Mouse (Mus musculus) right cerebral cortex, postnatal 14 days (tissue): ENCODE measurements around the gene Map3k12.

ENCODE experiments used
- DNase-seq: peaks from one replicate; pipeline ENCODE4 v3.0.0; 2022

The Map3k12 gene

GRCm38 (mm10) chr15:102519211-102520141 lies 2.6 kb upstream of the Map3k12 start:
- no peak for DNase-seq

GRCm38 (mm10) chr15:102518859-102519201 lies 2.0 kb upstream of the Map3k12 start:
- DNase-seq, result no peak

DNA sequence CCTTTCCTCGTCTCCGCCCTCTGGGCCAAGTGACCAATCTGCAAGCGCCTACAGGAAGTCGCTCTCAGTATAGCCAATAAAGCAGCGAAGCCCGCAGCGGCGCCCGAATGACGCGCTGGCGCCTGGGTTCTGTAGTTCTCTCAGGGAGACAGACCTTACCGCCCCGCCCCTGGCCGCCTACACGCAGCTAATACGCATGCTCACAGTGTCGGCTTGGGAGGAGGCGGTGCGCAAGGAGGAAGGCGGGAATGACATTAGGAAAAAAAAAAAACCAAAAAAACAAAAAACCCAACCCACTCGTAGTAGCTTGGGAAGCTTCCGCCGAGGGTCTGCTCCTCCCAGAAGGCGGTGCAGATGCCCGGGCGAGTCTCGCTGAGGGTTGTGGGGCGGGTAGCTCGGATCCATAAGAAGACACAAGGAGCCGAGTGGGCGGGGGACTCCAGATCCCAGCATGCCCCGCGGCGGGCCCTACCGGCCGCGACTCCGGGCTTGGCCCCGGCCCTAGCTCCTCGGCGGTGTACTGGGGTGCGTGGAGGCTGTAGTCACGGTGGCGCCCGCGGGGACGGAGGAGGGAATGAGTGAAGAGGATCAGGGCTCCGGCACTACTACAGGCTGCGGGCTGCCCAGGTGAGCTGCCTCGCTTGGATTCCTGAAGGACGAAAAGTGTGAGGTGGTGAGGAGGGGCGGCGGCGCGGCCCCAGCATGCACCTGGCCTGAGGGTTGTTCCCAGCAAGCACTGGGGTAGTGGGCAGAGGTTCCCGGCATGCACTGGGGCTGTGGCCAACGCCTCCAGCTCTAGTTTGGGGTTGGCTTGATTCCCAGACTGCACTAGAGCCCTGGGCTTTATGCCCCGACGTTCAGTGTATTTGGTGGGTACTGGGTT lies 1.4 kb upstream of the Map3k12 start, which contains the start of gene Tarbp2:
Gene Tarbp2 (plus strand): TSS at position 217 of the 883 bp plus-strand sequence.
- peak; percentile 99 for DNase-seq

DNA sequence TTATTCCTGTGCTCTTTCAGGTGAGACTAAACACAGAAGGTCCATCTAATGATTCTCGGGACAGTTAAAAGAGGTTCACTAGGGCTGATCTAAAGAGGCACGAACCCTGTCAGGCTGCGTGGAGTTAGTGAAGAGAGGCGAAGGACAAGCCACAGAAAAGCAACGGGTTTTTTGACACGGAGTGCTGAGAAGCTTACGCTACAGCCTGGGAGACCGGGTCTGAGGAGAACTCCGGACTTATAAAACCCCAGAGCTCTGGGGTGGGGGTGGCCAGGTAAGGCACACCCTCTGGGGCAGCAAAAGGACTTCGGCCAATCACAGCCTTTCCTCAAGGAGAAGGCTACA lies 739 bp upstream of the Map3k12 start:
- DNase-seq, result no peak

DNA sequence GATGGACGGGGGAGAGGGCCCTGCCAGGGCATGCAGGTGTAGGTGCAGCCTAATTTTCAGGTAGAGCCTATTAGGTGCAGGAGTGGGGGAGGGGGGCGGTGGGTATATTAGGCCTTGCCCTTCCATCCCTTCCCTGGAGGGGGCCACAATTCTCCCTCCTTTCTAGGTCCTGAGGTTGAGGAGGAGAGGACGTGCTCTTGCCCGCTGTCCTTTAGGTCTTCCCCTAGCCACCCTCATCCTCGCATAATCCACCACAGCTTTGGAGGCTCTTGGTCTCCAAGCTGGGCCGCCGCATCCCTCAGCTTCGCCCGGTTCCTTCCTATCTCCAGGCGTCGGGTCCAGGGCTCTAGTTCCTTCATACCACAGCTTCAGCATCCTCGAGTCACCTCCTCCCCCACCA lies 571 bp downstream of the Map3k12 start:
- no peak for DNase-seq

- DNase-seq, result no peak
Observed at GRCm38 (mm10) chr15:102515791-102516190, 1.1 kb downstream of the Map3k12 start.

DNA sequence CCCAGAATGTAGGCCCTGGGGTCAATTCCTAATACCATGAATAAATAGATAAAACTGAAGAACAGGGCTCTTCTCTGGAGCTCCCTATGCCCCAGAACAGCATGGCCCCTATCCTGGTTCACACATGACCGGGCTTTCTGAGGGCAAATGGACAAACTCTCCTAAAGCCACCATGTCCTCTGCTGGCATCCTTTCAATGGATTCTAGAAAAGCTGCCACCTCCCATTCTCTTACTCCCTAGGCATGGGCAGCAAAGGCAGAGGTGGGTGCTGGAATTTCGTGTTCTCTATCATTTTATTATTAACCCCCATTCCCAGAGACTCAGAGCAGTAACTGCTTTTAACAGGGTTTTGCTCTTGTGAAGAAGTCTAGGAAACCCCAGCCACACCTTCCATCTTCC lies 1.6 kb downstream of the Map3k12 start:
- DNase-seq, result no peak

DNA sequence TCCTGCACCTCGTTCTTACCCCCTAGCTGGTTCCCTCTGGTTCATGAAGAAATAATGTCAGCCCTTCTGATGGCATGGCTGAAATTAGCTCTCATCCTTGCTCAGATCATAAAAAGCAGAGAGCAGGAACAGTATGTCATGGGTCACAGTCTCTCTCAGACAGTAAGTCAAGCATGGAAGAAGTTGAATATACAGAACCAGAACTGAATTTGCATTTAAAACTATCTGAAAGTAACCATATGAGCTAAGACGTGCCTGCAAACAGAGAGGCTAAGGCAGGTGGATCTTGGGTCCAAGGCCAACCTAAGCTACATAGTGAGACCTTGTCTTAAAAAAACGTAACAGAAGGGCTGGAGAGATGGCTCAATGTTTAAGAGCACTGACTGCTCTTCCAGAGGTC lies 3.9 kb downstream of the Map3k12 start:
- DNase-seq, result no peak

DNA sequence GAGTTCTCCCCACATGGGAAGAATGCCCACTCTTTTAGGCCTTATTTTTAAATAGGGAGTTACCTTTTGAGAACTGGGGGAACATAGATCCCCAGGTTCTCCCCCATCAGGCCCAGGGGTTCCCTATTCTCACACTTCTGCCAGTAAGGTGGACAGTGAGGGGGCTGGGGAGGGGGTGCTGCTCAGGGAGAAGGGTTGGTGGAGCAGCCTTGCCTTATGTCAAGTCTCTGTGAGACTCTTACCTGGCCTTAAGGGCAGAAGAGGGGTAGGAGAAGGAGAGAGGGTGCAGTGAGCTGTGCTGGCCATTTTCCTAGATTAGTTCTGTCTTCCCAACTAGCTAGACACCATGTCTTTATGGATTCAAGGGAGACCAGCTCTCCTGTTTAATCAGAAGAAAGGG lies 4.4 kb downstream of the Map3k12 start:
- no peak for DNase-seq

DNA sequence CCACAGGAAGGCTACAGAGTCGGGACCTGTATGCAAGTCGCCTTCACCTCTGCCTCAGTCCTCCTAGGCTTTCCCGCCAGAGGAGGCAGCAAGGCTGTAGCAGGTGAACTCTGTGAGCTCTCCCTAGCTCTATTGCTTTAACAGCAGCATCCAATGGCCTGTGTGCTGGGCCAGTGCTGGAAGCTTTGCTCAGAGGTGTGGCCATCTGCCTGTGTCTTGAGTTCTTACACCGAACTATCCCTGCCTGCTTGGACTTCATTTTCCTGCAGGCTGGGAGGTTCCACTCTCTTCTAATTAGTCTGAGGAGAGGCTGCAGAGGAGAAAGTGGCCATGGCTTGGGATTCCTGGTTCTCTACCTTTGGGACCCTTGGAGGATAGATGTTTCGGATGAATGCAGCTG lies 4.9 kb downstream of the Map3k12 start:
- no peak for DNase-seq

DNA sequence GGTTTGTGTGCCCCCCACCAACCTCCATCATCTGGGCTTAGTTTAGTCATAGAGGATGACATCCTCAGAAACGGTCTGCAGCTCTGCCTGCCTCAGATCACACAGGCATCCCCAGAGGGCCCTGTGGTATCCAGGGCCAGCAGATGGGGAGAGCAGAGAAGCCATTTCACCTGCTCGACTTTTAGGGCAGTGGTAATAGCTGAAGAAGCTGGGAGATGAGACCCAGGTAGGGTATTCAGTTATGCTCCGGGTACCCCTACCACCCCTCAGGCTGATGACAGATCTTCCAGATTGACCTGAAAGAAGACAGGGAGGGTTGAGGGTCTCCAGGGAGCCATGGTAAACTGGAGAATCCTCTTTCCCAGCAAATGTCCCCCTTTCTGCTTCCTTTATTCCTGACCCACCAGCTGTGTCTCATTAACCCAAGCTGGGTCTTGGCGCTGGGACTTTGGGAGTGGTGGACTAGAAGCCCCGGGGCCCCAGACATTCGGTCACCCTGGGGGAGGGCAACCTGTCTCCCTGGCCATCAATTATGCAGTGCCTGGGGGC lies 5.5 kb downstream of the Map3k12 start:
- no peak for DNase-seq

DNA sequence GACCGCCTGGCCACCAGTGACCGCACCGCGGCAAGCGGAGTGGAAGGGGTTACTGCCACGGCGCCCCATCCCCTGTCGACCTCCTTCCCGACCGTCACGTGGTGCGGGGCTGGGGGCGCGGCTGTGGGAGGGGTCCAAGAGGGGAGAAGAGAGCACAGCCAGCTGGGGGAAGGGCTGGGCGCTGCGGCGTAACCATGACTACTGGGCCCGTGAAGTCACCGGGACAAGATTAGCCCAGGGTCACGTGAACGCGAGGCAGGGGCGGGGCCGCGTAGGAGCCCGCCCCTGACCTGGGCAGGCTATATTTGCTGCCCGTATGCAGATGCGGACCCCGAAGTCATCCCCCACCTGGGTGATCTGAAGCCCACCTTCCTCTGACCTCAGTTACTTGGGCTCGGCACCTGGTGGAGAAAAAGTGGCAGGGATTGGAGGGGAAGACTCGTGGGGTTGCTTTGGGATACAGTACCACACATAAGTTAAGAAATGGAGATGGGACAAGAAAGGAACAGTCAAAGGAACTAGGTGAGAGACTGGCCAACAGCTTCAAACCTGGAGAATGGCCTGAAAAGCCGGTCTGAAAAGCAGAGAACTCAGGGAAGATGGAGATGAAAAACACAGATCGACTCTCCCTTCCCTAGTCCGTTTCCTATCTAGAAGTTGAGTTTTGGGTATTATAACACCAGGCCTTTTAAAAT lies 6.1 kb downstream of the Map3k12 start:
- peak; percentile 91 for DNase-seq

DNA sequence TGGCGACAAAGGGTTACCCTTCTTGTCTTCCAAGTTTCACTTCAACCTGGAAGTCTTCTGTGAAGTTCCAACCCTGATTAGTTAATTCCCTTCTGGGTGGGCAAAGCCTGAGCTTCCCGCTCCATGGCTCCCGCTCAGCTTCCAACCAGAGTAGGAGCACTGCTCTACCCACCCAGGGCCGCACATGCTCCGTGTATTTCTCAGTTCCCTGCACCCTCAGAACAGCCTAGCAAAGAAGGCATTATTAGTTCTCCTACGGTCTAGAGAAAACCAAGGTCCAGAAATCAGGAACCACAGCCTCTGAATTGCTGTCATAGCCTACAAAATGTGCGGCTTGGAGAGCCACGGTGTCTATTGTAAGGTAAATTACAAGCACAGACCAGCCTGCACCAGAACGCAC lies 6.8 kb downstream of the Map3k12 start:
- no peak for DNase-seq

- no peak for DNase-seq
Observed at GRCm38 (mm10) chr15:102508336-102508735, 8.5 kb downstream of the Map3k12 start.

DNA sequence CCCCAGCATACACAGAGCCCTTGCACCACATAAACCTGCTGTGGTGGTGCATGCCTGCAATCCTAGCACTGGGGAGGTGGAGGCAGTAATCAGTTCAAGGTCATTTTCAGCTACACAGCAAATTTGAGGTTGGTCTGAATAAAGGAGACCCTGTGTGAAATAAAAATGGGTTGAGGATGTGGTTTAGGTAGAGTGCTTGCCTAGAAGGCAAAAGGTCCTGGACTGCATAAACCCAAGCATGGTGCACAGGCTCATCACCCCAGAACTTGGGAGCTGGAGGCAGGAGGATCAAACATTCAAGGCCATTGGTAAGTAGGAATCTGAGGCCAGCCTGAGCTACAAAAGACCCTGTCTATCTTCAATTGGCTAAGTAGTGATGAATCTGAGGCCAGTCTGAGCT lies 9.3 kb downstream of the Map3k12 start:
- no peak for DNase-seq

DNA sequence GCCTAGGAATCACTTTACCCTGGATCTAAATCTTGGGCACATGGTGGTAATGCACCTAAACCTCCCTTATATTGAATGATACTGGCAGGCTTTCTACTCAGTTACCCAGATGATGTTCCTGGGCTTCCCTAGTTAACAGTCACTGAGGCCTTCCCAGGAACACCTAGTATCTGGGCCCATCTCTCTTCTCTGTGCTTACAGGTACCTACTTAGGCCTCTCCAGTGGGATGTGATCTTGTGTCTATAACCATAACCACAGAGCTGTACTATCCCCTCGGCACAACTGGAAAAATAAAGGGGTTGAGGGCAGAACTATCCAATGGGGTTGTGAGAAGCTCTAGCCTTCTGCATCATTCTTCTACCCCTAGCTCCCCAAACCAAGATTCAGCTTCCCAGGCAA lies 10.0 kb downstream of the Map3k12 start:
- DNase-seq, result no peak

DNA sequence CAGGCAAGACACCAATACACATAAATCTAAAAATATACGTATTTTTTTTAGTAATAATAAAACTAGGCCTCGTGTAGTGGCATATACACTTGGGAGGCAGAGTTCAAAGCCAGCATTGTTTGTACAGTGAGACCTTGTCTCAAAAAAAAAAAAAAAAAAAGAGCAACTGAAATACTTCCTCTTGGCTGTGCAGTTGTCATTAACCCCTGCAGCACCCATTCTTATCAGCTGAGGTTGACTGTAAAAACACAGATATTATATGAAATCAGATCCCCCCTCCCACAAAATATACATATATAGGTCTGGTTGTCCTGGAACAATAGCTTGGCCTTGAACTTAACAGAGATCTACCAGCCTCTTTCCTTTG lies 10.4 kb downstream of the Map3k12 start:
- DNase-seq, result no peak

- no peak for DNase-seq
Observed at GRCm38 (mm10) chr15:102505770-102506463, 10.9 kb downstream of the Map3k12 start.

DNA sequence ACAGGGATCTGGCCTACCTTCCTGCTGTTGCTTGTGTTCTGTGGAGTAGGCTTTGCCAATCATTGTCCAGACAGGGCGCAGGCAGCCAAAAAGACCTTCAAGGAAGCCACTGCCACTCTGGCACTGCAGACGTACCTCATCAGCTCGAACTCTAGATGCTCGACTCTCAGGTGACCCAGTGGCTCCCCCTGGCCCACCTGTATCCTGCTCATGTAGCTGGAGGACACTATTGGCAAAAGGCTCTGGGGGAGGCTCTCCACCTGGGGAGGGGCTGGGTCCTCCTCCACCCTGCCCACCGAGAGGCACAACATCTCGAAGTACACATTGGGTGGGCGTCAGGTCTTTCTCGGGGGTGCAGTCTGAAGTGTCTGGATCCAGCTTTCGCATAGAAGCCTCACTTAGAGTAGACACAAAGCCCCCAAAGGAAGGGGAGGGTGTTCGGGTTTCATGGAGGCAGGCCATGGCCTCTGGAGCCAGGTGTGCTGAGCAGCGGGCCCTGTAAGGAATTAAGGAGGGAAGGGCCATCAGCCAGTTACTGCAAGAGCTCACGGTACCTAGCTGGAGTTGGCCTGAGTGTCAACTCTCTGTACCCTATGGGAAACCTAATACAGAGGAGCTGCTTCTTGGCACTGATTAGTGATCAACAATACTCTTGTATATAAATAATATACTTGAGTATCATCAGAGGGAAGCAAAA lies 11.6 kb downstream of the Map3k12 start:
- no peak for DNase-seq

DNA sequence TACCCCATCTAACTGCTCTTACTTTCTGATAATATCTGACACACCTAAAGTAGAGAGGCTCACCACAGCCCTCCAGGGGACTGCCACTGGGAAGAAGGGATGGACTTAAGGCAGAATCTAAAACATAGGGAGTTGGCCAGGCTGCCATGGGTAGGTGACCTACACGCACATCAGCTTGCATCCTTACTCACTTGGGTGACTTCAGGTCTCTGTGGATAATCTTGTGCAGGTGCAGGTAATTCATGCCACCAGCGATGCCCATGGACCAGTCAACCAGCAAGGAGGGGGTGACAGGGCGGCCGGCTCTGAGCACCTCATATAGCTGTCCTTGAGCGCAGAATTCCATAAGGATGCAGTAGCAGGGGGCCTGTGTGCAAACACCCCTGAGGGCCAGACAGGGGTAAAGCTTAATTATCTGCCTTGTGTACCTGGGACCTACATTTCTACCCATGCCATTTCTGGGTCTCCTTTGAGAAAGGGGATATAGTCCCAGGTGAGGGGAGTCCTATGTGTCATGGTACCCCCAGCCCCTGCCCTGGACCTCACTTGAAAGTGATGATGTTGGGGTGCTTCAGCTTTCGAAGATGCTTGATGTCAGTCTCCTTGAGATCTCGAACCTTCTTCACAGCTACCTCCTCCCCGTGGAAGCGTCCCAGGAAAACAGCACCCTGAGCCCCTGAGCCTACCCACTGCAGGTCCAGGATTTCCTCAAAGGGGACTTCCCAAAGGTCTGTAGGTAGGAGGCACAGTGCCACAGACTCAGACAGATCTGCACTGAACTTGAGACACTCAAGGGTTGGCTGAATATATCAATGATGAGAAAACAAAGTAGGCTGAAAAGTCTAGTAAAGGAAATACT lies 12.7 kb downstream of the Map3k12 start:
- no peak for DNase-seq

DNA sequence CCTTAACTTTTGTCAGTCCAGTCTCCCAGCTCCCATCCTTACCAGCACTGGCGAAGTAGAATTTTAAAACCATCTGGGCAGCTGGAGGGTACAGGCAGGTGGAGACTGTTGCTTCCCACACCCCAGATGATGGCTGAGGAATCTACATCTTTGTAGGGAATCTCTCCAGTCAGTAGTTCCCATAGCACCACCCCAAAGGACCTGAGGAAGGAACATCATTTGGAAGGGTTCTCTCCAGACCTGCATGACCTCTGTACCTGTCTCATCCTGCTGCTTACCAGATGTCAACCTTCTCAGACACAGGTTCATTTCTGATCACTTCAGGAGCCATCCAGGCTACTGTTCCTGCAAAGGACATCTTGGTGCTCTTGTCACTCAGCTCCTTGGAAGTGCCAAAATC lies 13.4 kb downstream of the Map3k12 start, which contains the start of gene Gm10337:
Gene Gm10337 (plus strand): TSS at position 276 of the 400 bp plus-strand sequence.
- DNase-seq, result no peak
